Mouse (Mus musculus): Measurements from ENCODE around the gene Dusp22.

Gene Dusp22

DNA sequence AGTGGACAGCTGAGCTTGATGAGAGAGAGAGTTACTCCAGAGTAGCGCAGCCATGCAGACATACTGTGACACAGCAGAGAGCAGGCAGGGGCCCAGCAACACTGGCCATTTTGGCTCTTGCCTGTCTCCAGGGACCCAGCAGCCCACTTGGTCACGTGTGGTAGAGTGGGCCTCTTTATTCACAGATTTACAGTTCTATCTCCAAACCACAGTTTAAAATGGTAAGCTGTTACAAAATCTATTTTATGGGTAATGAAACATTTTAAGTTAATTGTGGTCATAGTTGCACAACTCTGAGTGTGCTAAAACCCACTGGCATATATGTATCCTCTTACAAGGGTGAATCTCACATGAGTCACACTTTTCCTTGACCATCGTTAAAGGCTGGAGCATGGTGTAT lies 9.5 kb downstream of the Dusp22 start:
- in situ Hi-C loops (cut with MboI, MseI) = loop anchor here (5.0 kb wide), 1 partner anchor 77 kb away; no protein-coding TSS in a partner anchor

DNA sequence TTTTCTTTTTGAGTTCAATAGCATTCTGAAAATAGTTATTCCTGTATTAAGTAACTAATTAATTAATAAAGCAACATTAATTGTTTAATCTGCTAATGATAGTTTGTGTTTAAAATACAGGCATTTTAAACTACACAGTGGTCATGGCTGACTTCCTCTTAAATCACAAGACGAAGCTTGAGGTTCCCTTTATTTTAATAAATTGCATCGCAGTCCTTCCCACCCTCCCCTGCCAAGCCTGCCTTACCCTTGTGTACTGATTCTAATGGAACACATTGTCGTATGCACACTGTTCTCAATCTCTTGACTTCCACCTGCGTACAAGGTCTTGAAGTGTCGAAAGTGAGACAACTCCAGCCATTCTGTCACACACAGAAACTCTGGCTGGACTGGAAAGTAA lies 14.1 kb downstream of the Dusp22 start:
- in situ Hi-C loops (cut with MboI, MseI) = no loop called here

- in situ Hi-C loops (cut with MboI, MseI) = no loop called here
Observed at GRCm38 (mm10) chr13:30678822-30679221, 19.0 kb downstream of the Dusp22 start.

- in situ Hi-C loops (cut with MboI, MseI) = no loop called here
Observed at GRCm38 (mm10) chr13:30681866-30682265, 22.1 kb downstream of the Dusp22 start.

- in situ Hi-C loops (cut with MboI, MseI) = no loop called here
Observed at GRCm38 (mm10) chr13:30682328-30682727, 22.5 kb downstream of the Dusp22 start.

DNA sequence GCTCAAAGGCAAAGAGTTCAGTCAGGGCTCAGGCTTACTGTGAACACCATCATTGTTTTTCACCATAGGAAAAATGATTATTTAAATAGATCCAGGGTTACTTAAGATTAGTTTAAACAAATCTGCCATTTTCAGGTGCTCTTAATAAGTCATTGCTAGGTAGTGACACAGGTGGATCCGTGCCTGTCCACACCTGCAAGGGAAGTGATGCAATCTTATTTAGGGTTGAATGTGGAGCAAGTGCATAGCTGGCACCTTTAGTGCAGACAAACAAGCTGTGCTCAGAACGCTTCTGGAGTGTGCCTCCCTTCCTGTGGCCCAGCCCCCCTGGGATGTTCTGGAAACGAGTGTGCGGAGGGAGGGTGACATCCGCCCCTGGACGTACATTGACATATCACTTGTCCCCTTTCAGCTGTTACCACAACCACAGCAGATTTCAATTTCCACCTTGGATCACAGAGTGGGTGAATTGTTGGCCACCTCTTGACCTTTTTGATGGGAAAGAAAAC lies 24.9 kb downstream of the Dusp22 start:
- in situ Hi-C loops (cut with MboI, MseI) = no loop called here

GRCm38 (mm10) chr13:30685957-30686356 lies 26.2 kb downstream of the Dusp22 start:
- in situ Hi-C loops (cut with MboI, MseI) = no loop called here

GRCm38 (mm10) chr13:30688035-30688616 lies 28.3 kb downstream of the Dusp22 start:
- in situ Hi-C loops (cut with MboI, MseI) = no loop called here

GRCm38 (mm10) chr13:30689475-30689874 lies 29.7 kb downstream of the Dusp22 start:
- in situ Hi-C loops (cut with MboI, MseI) = no loop called here

DNA sequence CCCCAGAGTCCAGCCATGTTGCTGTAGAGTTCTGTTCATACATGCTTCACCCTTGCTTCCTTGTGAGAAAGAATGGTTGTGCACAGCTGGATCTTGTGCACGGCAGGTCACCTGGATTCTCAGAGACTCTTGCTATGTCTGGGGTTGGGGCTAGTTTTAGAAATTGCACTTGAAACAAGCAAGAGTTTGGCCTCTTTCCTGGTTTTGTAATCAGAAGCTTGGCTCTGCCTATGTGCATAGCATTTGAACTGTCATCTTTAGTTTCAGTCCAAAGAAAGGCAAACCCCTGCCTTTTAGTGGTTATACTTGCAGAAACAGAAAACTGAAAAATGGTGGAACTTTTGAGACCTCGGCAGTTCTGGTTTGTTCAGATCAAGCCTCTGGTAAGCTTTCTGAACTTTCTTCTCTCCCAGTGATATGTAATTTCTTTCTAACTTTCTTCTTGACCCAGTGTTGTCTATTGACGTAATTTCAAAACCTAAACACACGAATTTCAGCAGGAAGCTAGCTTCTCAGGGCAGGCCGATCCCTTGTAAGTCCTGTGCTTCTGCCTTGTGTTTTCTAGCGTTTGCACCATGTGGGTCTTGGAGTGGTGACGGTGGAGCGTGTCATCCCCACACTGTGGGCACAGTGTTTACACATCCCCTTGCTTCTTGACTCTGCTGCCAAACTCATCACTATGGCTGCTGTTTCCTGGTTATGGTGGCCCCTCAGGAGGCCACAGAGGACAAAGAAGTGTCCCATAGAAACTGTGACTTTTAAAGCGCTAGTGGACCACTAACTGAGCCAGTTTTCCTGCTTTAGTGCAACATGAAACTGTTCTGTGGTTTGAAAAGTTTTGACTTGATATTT lies 31.9 kb downstream of the Dusp22 start:
- in situ Hi-C loops (cut with MboI, MseI) = no loop called here

- in situ Hi-C loops (cut with MboI, MseI) = no loop called here
Observed at GRCm38 (mm10) chr13:30692644-30693385, 33.0 kb downstream of the Dusp22 start.

DNA sequence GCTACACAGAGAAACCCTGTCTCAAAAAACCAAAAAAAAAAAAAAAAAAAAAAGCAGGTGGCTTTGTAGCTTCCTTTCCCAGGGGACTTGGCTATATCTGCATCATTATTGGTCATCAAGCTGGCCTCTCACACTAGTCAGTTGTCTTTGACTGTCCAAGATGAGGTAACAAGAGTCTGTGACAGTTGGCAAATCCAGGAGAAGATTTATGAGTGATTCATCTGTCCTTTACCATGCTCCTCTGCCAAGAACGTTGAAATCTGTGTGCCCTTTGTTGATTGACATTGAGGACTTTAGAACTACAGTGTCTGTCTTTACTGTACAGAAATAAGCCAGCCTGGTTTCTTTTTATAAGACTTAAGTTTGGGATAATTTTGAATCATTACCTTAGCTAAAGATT lies 35.4 kb downstream of the Dusp22 start:
- in situ Hi-C loops (cut with MboI, MseI) = no loop called here

GRCm38 (mm10) chr13:30695890-30696289 lies 36.1 kb downstream of the Dusp22 start:
- in situ Hi-C loops (cut with MboI, MseI) = no loop called here

- in situ Hi-C loops (cut with MboI, MseI) = no loop called here
Observed at GRCm38 (mm10) chr13:30697880-30698279, 38.1 kb downstream of the Dusp22 start.

GRCm38 (mm10) chr13:30702695-30703094 lies 42.9 kb downstream of the Dusp22 start:
- in situ Hi-C loops (cut with MboI, MseI) = no loop called here

DNA sequence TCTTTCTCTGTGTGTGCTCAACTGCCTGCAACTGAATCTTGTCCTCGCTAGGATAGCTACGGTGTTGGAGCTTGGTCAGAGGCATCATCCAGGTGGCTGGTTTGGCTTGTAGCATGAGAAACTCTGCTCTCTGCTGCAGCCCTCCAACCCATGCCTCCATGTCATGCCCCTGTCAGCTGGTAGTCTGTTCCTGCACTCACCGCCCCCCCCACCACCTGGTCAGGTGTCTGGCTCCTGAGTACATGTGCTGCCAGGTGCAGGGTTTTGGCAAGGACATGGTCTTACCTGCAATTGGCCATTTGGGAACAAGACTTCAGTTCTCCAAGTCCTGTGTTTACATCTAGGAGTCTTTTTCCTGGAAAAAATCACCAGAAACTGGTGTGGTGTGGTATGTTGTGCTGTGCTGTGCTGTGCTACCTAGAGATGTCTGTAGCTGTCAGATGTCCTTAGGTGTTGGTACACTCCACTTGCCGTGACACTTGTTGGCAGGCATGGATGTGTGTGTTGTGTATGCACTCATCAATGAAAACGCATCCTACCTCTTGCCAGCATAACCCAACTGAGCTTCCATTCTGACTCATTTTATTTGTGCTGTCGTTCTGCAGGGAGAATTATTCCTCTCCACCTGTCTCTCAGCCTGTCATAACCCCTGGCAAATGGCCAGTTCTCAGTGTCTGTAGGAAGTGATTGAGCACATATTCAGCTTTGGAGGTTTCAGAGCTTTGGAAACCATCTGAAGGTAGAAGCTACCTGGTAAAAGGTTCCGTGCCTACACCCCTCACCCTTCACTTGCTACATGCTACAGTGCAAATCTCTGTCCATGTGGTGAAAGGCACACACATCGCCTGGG lies 44.7 kb downstream of the Dusp22 start:
- in situ Hi-C loops (cut with MboI, MseI) = no loop called here

DNA sequence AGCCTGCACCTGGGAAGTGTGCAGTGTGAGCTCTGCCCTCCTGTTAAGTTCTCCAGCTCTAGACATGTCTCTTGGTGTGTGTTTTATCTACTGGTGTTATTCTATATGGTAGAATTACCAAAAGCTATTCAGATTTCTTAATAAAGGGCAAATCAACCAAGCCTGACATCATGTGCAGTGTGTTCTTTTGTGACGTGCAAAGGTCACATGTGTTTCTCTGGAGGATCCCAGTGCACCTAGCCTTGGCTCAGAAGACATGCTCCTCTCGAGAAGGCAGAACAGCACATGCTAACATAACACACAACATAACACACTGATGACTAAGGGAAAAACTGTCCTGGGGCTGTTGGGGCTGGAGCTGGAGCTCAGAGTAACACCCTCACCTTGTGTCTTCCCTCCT lies 51.3 kb downstream of the Dusp22 start:
- in situ Hi-C loops (cut with MboI, MseI) = no loop called here

DNA sequence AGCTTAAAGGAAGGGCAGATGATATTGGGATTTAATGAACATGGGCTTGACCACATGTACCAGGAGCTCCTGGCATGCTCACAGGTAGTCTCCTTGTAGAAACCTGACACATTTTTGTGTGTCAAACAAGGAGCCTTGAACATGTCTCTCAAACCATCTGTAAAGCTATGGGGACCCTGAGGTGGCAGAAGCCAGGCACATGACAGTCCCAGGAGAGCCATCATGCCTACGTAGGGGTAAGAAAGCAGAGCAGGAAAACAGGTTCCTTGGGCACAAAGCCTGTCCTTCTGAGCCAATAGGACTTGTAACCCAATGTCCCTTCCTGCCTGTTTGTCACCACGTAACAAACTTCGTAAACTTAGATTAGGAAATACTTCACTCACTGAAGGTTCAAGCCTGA lies 51.9 kb downstream of the Dusp22 start:
- in situ Hi-C loops (cut with MboI, MseI) = no loop called here

- in situ Hi-C loops (cut with MboI, MseI) = no loop called here
Observed at GRCm38 (mm10) chr13:30712280-30712679, 52.5 kb downstream of the Dusp22 start.

DNA sequence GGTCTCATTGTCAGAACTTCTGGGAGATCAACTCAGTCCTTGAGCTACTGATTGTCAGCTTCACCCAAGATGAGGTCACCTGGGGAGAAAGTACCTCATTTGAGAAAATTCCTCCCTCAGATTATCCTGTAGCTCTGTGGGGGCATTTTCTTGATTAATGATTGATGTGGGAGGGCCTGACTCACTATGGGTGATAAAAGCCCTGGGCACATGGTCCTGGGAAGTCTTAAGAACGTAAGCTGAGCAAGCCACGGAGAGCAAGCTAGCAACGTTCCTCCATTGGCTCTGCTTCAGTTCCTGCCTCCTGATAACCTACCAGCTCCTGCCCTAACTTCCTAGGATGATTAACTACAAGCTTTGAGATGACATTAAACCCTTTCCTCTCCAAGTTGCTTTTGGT lies 53.8 kb downstream of the Dusp22 start:
- in situ Hi-C loops (cut with MboI, MseI) = no loop called here

- in situ Hi-C loops (cut with MboI, MseI) = no loop called here
Observed at GRCm38 (mm10) chr13:30714552-30714951, 54.8 kb downstream of the Dusp22 start.
